Mouse (Mus musculus): Measurements from ENCODE around the gene Hoxa10. TPM values are rescaled to one million over a fixed set of nuclear protein-coding genes. Genes with fewer than 3 reads are reported as not detected.

Gene Hoxa10
- polyA plus RNA-seq, 1 experiment from 2014 or later = 0.06 TPM

GRCm38 (mm10) chr6:52194690-52195089 is 46.0 kb downstream of the Hoxa10 start:
- 3% methylated on average over 10 of the region's 10 CpGs for WGBS
- Histone ChIP-seq H3K27ac (replicated peaks) (no peak overlapping the region), H3K36me3 (no peaks in the 10 kb centered on the region), H3K27me3 (ENCODE audit: low read depth, poor library complexity, severe bottlenecking) (peaks cover 100% of the 10 kb centered on the region), H3K4me1 (peaks cover 15% of the 10 kb centered on the region), H3K9me3 (replicated peaks) (no peaks in the 10 kb centered on the region), H3K4me3 (no peak overlapping the region)
- DNase-seq (ENCODE audit: low spot score) = no peak

DNA sequence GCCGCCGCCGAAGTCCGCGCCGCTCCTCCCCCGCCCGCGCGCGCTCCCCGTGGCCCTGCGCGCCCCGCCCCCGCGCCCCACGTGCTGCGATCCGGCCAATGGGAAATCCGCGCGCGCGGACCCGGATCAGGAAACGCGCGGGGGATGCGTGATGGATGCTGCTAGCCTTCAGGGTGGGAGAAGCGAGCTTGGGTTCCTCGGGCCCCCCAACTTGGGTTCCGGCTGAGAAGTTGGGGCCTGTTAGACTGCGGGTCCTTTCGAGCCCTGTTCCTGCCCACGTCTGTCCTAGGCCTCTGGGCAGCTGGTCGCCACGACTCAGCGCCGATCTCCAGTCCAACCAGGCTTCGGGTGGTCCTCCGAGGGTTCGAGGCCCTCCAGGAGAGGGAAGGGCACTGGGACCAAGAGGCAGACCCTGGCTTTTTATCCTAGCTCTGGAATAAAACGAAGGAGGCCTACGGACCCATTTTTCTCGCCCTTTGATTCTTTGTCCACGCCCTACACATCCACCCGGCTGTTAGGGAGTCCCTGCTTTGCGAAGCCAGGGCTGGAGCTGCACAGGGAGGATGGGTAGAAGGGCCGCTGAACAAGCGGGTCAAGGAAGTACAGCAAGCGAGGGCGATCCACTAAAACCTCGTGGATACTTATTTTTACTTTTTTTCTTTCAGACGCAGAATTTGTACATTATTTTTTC is 48.6 kb downstream of the Hoxa10 start:
- no peaks in the 10 kb centered on the region for H3K36me3 ChIP-seq
- H3K9me3 ChIP-seq (replicated peaks) = no peaks in the 10 kb centered on the region
- WGBS = under 1% methylated on average over 51 of the region's 55 CpGs
- H3K4me3 ChIP-seq = peak overlapping the region; percentile 52
- peaks cover 100% of the 10 kb centered on the region for H3K27me3 ChIP-seq (ENCODE audit: low read depth, poor library complexity, severe bottlenecking)
- peaks cover 15% of the 10 kb centered on the region for H3K4me1 ChIP-seq
- no peak overlapping the region for H3K27ac ChIP-seq (replicated peaks)
- peak; percentile 75 for DNase-seq (ENCODE audit: low spot score)

DNA sequence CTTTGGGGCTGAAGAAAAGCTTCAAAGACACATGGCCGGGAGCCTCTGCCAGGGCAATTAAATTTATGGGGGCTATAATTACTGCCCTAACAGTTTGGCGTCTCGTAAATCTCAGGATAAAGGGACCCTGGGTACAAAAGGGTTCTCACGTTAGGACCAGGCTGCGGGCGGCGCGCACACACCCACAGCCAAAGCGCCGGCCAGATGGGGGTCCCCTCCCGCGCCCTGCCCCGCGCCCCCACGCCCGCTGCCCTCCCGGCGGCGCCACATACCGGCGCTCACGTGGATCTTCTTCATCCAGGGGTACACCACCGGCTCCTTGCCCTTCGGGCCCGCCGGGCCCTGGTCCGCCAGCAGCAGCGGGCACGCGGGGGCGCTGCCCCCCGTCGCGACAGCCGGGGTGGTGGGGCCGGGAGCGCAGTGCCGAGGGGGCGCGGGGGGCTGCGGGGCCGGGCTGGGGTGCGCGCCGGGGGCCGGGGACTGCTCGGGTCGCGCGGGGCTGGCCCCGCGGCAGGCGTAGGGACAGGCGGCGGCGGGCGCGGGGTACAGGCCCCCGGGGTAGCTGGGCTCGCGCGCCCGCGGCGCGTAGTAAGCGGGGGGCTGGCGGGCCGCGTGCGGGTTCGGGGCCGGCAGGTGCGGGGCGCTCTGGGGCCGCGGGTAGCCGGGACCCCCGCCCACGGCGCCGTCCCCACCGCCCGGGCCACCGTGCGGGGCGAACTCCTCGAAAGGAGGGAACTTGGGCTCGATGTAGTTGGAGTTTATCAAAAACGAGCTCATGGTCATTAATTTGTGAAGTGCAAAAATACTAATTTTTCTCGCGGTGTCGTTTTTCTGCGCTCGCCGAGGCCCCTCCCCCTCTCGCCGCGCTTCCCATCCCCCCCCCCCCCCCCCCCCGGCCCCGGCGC is 49.5 kb downstream of the Hoxa10 start, which contains the start of gene Hoxa4:
Gene Hoxa4, minus strand, starts transcription at position 848 of the 905 bp plus-strand sequence.
- WGBS = 3% methylated on average over 98 of the region's 102 CpGs
- Histone ChIP-seq H3K4me3 (peak within 1 kb of the TSS; percentile 52), H3K27ac (replicated peaks) (no peak within 1 kb of the TSS), H3K9me3 (replicated peaks) (no peaks in the 10 kb centered on the region), H3K36me3 (no peaks in the 10 kb centered on the region), H3K4me1 (peaks cover 15% of the 10 kb centered on the region), H3K27me3 (ENCODE audit: low read depth, poor library complexity, severe bottlenecking) (peaks cover 100% of the 10 kb centered on the region)
- DNase-seq (ENCODE audit: low spot score) = no peak

GRCm38 (mm10) chr6:52190410-52190809 is 50.2 kb downstream of the Hoxa10 start:
- H3K9me3 ChIP-seq (replicated peaks) = no peaks in the 10 kb centered on the region
- H3K4me1 ChIP-seq = peaks cover 15% of the 10 kb centered on the region
- no peak for DNase-seq (ENCODE audit: low spot score)
- peaks cover 100% of the 10 kb centered on the region for H3K27me3 ChIP-seq (ENCODE audit: low read depth, poor library complexity, severe bottlenecking)
- no peak overlapping the region for H3K27ac ChIP-seq (replicated peaks)
- H3K4me3 ChIP-seq = no peak overlapping the region
- WGBS = under 1% methylated on average over 23 of the region's 23 CpGs
- no peaks in the 10 kb centered on the region for H3K36me3 ChIP-seq

- no peak for DNase-seq (ENCODE audit: low spot score)
- Histone ChIP-seq H3K27ac (replicated peaks) (no peak overlapping the region), H3K27me3 (ENCODE audit: low read depth, poor library complexity, severe bottlenecking) (peaks cover 100% of the 10 kb centered on the region), H3K36me3 (no peaks in the 10 kb centered on the region), H3K4me3 (no peak overlapping the region), H3K9me3 (replicated peaks) (no peaks in the 10 kb centered on the region), H3K4me1 (peaks cover 15% of the 10 kb centered on the region)
- WGBS = 6% methylated on average over 8 of the region's 8 CpGs
Observed at GRCm38 (mm10) chr6:52189909-52190308, 50.7 kb downstream of the Hoxa10 start.

DNA sequence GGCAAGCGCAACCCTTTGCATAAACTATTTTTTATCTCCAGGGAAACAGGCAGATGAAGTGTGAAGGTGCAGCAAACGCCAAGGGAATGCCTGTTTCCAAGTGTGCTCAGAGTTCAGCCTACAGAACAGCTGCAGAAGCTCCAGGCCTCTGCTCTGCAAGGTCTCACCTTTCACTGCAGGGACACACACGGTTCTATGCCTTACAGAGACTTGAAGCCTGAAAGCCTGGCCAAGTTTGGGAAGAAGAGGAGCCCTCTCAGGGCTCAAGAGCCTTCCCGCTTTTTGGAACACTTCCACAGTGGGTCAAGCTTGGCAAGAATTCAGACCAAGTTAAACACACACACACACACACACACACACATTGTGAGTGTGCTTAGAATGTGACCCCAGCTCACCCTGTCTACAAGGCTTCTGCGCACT is 51.5 kb downstream of the Hoxa10 start:
- Histone ChIP-seq H3K4me1 (peaks cover 15% of the 10 kb centered on the region), H3K27ac (replicated peaks) (no peak overlapping the region), H3K4me3 (no peak overlapping the region), H3K9me3 (replicated peaks) (no peaks in the 10 kb centered on the region), H3K36me3 (no peaks in the 10 kb centered on the region), H3K27me3 (ENCODE audit: low read depth, poor library complexity, severe bottlenecking) (peaks cover 100% of the 10 kb centered on the region)
- DNase-seq (ENCODE audit: low spot score) = no peak
- WGBS = 7% methylated on average over 5 of the region's 5 CpGs

- peaks cover 100% of the 10 kb centered on the region for H3K27me3 ChIP-seq (ENCODE audit: low read depth, poor library complexity, severe bottlenecking)
- no peaks in the 10 kb centered on the region for H3K36me3 ChIP-seq
- H3K4me1 ChIP-seq = peaks cover 6% of the 10 kb centered on the region; the same call in 1 of the 2 replicates
- H3K9me3 ChIP-seq (replicated peaks) = no peaks in the 10 kb centered on the region
- DNase-seq (ENCODE audit: low spot score) = no peak
- no peak overlapping the region for H3K4me3 ChIP-seq
- no peak overlapping the region for H3K27ac ChIP-seq (replicated peaks)
- 9% methylated on average over 1 of the region's 1 CpGs for WGBS
Observed at GRCm38 (mm10) chr6:52186500-52186899, 54.2 kb downstream of the Hoxa10 start.

DNA sequence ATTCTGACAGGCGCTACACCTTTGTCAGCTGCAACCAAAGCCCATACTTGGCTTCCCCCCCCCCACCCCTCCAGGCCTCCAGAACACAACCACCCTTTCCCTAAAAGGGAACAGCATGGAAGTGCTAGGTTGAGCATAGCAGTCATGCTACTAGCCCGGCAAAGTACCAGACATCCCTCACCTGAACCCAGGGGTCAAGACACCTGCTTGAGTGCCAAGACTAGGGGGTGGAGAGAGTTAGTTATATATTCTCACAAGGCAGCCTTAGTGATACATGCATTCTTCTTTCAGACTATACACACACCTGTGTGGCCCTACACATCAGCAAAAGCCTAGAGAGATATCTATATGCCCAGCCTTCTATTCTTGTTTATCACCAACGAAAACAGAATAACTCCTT is 54.8 kb downstream of the Hoxa10 start:
- no peaks in the 10 kb centered on the region for H3K9me3 ChIP-seq (replicated peaks)
- WGBS = 8% methylated on average over 3 of the region's 3 CpGs
- H3K4me3 ChIP-seq = no peak overlapping the region
- no peak for DNase-seq (ENCODE audit: low spot score)
- H3K36me3 ChIP-seq = no peaks in the 10 kb centered on the region
- H3K27ac ChIP-seq (replicated peaks) = no peak overlapping the region
- peaks cover 100% of the 10 kb centered on the region for H3K27me3 ChIP-seq (ENCODE audit: low read depth, poor library complexity, severe bottlenecking)
- no peaks in the 10 kb centered on the region for H3K4me1 ChIP-seq

DNA sequence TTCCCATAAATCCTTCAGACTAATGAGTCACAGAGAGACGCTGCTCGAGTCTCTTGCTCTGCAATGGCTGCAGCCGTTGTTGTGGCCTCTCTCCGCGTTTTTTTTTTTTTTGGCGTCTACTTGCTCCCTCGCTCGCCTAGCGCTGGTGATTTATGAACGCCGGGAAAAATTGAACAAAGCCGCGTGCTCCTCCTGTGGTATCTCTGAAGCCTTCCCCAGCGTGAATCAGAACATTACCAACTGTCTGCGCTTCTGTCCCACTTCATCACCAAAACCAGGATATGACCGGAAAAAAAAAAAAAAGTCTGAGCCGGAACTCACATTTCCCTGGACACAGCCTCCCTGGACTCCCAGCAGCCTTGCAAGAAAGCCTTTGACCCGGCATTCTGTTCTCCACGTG is 55.4 kb downstream of the Hoxa10 start:
- no peaks in the 10 kb centered on the region for H3K4me1 ChIP-seq
- no peak for DNase-seq (ENCODE audit: low spot score)
- 3% methylated on average over 19 of the region's 19 CpGs for WGBS
- no peak overlapping the region for H3K4me3 ChIP-seq
- H3K36me3 ChIP-seq = no peaks in the 10 kb centered on the region
- H3K27me3 ChIP-seq (ENCODE audit: low read depth, poor library complexity, severe bottlenecking) = peaks cover 100% of the 10 kb centered on the region
- H3K27ac ChIP-seq (replicated peaks) = no peak overlapping the region
- H3K9me3 ChIP-seq (replicated peaks) = no peaks in the 10 kb centered on the region

DNA sequence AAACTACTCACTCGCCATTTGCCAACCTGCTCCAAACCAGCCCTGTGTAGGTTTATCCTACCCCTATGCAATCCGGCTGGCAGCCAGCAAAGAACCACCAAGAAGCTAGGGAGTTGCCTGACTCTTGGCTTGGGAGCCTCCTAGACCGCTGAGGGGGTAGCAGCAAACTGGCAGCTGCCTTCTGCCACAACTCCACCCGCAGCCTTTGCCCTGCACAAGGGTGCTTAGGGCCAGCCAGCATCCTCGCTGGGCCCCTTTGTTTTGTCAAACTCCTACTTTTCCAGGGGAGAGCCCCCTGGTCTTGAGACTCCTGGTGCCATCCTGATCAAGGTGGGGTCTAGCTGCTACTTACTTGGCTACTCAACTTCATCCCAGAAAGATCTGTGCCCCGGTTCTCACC is 56.0 kb downstream of the Hoxa10 start:
- Histone ChIP-seq H3K36me3 (no peaks in the 10 kb centered on the region), H3K4me3 (no peak overlapping the region), H3K4me1 (no peaks in the 10 kb centered on the region), H3K27me3 (ENCODE audit: low read depth, poor library complexity, severe bottlenecking) (peaks cover 100% of the 10 kb centered on the region), H3K27ac (replicated peaks) (no peak overlapping the region), H3K9me3 (replicated peaks) (no peaks in the 10 kb centered on the region)
- WGBS = 4% methylated on average over 6 of the region's 6 CpGs
- no peak for DNase-seq (ENCODE audit: low spot score)

DNA sequence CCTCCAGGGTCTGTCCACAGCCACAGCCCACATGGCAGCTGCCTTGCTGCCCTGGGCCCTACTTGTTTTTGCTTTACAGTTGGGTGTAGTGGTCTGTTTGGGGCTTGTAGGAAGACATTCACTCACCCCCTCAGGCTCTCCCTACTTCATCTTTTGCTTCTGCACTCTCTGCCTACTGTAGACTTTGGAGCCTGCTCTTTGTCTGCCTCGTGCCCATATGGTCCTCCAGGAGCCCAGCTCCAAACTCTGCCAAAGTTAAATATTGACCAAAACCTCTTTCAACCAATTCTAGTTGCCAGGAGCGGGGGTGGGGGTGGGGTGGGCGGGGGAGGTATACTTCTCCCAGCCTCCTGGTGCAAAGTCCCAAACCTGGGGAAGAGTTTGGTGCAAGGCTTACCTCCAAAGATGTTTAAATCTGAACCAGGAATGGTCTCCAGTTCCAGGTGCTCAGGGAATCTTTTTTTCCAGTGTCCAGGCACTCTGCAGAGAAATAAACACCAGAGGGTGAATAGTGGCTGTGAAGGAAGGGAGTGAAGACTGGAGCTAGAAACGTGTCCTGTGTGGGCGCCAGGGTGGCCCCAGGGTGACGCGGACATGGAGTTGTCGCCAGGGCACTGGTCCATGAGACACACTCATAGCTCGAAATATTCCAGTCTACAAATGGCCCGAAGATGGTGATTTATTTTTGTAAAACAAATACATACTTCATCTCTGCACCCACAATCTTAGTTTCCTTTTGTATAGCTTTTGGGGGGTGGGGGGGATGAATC is 57.2 kb downstream of the Hoxa10 start:
- H3K4me3 ChIP-seq = no peak overlapping the region
- H3K27ac ChIP-seq (replicated peaks) = no peak overlapping the region
- WGBS = 9% methylated on average over 10 of the region's 10 CpGs
- no peak for DNase-seq (ENCODE audit: low spot score)
- H3K4me1 ChIP-seq = no peaks in the 10 kb centered on the region
- peaks cover 100% of the 10 kb centered on the region for H3K27me3 ChIP-seq (ENCODE audit: low read depth, poor library complexity, severe bottlenecking)
- no peaks in the 10 kb centered on the region for H3K36me3 ChIP-seq
- H3K9me3 ChIP-seq (replicated peaks) = no peaks in the 10 kb centered on the region

DNA sequence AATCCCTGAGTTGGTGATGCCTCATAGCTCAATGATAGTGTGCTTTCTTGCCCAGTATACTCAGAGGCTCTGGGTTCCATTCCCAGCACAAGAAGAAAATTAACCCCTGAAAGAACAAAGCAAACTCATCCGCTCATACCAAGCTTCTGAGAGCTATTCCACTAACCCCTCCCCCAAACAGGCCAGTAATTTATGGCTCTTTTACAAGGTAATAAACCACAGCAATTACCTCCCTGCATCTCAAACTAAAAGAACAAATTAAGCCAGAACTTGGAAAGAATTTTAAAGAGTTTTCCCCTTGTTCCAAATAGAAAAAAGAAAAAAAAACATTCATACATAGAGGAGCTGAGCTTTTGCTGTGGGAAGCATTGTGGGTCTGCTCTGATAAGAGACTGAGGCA is 57.9 kb downstream of the Hoxa10 start:
- WGBS = 0% methylated on average over 1 of the region's 1 CpGs
- H3K36me3 ChIP-seq = no peaks in the 10 kb centered on the region

More for the DNA sequence above, 57.9 kb downstream of the Hoxa10 start:
- Histone ChIP-seq H3K9me3 (replicated peaks) (no peaks in the 10 kb centered on the region), H3K4me1 (no peaks in the 10 kb centered on the region), H3K4me3 (no peak overlapping the region), H3K27me3 (ENCODE audit: low read depth, poor library complexity, severe bottlenecking) (peaks cover 100% of the 10 kb centered on the region), H3K27ac (replicated peaks) (no peak overlapping the region)
- DNase-seq (ENCODE audit: low spot score) = no peak

All from midbrain, embryonic 10.5 days (tissue).